Mouse (Mus musculus) forebrain, postnatal 0 days (tissue): Measurements from ENCODE around the gene Prune2. TPM values are rescaled to one million over a fixed set of nuclear protein-coding genes. Genes with fewer than 3 reads are reported as not detected.

Experiments used
- ATAC-seq: fragments of 200-750 bp; cut with Nextera tagmentation; 2 replicates; pipeline ENCODE4 v1.8.0; 2017; ENCODE audit warnings: mild to moderate bottlenecking, moderate library complexity
- DNase-seq: peaks from one replicate; pipeline ENCODE4 v3.0.0-alpha.2; 2015
- H3K27ac ChIP-seq: fragments of 300-500 bp; sonication (generic); 2 replicates; pipeline ENCODE4 v1.5.1; 2014; ENCODE audit warnings: low read depth, mild to moderate bottlenecking, antibody characterized with exemption, low read length, moderate library complexity, mixed read lengths
- H3K27me3 ChIP-seq: fragments of 300-500 bp; sonication (generic); 2 replicates; pipeline ENCODE4 v1.6.1; 2014; ENCODE audit warnings: mild to moderate bottlenecking, low read length, mixed read lengths; ENCODE audit not compliant: insufficient read depth
- H3K36me3 ChIP-seq: fragments of 300-500 bp; sonication (generic); 2 replicates; pipeline ENCODE4 v1.6.1; 2014; ENCODE audit warnings: mild to moderate bottlenecking, moderate library complexity; ENCODE audit not compliant: insufficient read depth
- H3K4me1 ChIP-seq: fragments of 300-500 bp; sonication (generic); 2 replicates; pipeline ENCODE4 v1.6.1; 2014; ENCODE audit warnings: antibody characterized with exemption; ENCODE audit not compliant: insufficient read depth
- H3K4me2 ChIP-seq: fragments of 300-500 bp; sonication (generic); 2 replicates; pipeline ENCODE4 v1.6.1; 2014; ENCODE audit warnings: low read depth, mild to moderate bottlenecking, moderate library complexity
- H3K4me3 ChIP-seq: fragments of 300-500 bp; sonication (generic); 2 replicates; pipeline ENCODE4 v1.5.1; 2014; ENCODE audit warnings: low read depth, low read length, mixed read lengths
- H3K9ac ChIP-seq: fragments of 300-500 bp; sonication (generic); 2 replicates; pipeline ENCODE4 v1.6.1; 2014; ENCODE audit warnings: mild to moderate bottlenecking
- H3K9me3 ChIP-seq: fragments of 300-500 bp; sonication (generic); 2 replicates; pipeline ENCODE4 v1.6.1; 2016; ENCODE audit warnings: low read length
- CTCF ChIP-seq: sonication (generic); IDR thresholded peaks from 2 replicates; pipeline ENCODE4 v1.5.1; 2016; ENCODE audit warnings: antibody characterized with exemption, control low read depth, low read depth
- WGBS: fragments of 180-500 bp; shearing (Covaris S2); extraction: QIAGEN DNeasy Blood & Tissue Kit; methylation state at CpG from one replicate; pipeline ENCODE4 v1.1.7; 2014; 5-methylcytosine and 5-hydroxymethylcytosine counted together
- polyA plus RNA-seq: library from polyadenylated mRNA; unstranded; fragments of >200 nt; fragmentation: Nextera tagmentation; extraction: Ambion mirVana; gene quantifications from 2 replicates; pipeline ENCODE4 v1.2.1, GENCODE M21; 2015
- total RNA-seq: library from RNA; depleted of rRNA; stranded (reverse); fragments of >200 nt; gene quantifications from 2 replicates; pipeline ENCODE4 v1.2.3, GENCODE M21; 2014

The Prune2 gene
- total and polyA plus RNA-seq, 2 experiments from 2014 or later = 7.2 to 13.1 TPM

- TF ChIP-seq CTCF = no peak
- ATAC-seq (no peak), DNase-seq (no peak)
- Histone ChIP-seq H3K4me2 (no peak overlapping the region), H3K4me3 (no peak overlapping the region), H3K36me3 (no peaks in the 10 kb centered on the region), H3K27me3 (no peaks in the 10 kb centered on the region), H3K27ac (no peak overlapping the region), H3K9me3 (no peaks in the 10 kb centered on the region), H3K9ac (no peak overlapping the region), H3K4me1 (no peaks in the 10 kb centered on the region)
- 88% methylated on average over 12 of the region's 12 CpGs for WGBS
Observed at GRCm38 (mm10) chr19:17140016-17140914, 184.3 kb downstream of the Prune2 start.

- Histone ChIP-seq H3K27me3 (no peaks in the 10 kb centered on the region), H3K36me3 (no peaks in the 10 kb centered on the region), H3K27ac (no peak overlapping the region), H3K4me1 (no peaks in the 10 kb centered on the region), H3K4me3 (no peak overlapping the region), H3K4me2 (no peak overlapping the region), H3K9ac (no peak overlapping the region), H3K9me3 (no peaks in the 10 kb centered on the region)
- ATAC-seq = no peak
- 100% methylated on average over 2 of the region's 2 CpGs for WGBS
- no peak for TF ChIP-seq CTCF
- DNase-seq = no peak
Observed at GRCm38 (mm10) chr19:17143245-17143644, 187.3 kb downstream of the Prune2 start.

DNA sequence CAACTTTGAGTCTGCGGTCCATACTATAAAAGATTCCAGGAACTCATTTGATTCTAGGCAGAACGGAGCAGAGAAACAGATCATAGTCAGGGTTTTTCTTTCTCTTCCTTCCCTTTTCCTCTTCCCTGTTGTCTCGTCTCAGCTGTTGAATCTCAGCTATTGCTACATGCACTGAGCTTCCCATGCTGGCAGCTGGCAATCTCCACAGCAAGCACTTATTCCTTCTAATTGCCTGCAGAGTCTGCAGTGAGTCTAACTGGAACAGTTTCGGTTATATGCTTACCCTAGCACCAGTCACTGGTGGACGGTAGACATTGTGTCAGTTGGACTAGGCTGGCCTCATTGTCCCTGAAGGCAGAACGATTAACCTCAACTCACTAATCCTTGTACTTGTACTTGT lies 188.3 kb downstream of the Prune2 start:
- H3K27me3 ChIP-seq = no peaks in the 10 kb centered on the region
- no peaks in the 10 kb centered on the region for H3K36me3 ChIP-seq
- H3K9me3 ChIP-seq = no peaks in the 10 kb centered on the region
- H3K9ac ChIP-seq = no peak overlapping the region
- H3K4me2 ChIP-seq = no peak overlapping the region
- no peaks in the 10 kb centered on the region for H3K4me1 ChIP-seq
- ATAC-seq (no peak), DNase-seq (no peak)
- no peak for TF ChIP-seq CTCF
- H3K4me3 ChIP-seq = no peak overlapping the region
- no peak overlapping the region for H3K27ac ChIP-seq
- 82% methylated on average over 6 of the region's 6 CpGs for WGBS

- Histone ChIP-seq H3K4me3 (no peak overlapping the region), H3K9ac (no peak overlapping the region), H3K36me3 (no peaks in the 10 kb centered on the region), H3K27ac (no peak overlapping the region), H3K9me3 (no peaks in the 10 kb centered on the region), H3K4me1 (no peaks in the 10 kb centered on the region), H3K4me2 (no peak overlapping the region), H3K27me3 (no peaks in the 10 kb centered on the region)
- WGBS = 85% methylated on average over 7 of the region's 7 CpGs
- ATAC-seq (no peak), DNase-seq (no peak)
- no peak for TF ChIP-seq CTCF
Observed at GRCm38 (mm10) chr19:17150064-17150463, 194.1 kb downstream of the Prune2 start.

DNA sequence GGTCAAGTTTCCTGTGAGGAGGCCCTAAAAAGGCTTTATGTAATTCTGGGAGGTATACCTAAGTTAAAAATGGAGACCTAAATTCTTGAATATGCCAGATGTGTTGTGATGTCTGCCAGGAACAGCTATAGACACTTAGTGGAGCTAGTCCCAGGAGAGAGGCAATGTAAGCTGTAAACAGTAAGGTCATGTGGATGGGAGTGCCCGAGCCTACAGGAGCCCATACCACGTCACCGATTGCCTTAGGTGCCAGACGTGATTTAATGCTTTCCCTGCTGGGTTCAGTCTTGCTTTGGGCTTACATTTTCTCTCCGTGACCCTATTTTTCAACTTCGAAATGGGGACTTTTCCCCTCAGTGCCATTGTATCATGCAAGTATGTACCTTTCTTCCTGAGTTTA lies 195.9 kb downstream of the Prune2 start:
- H3K27ac ChIP-seq = no peak overlapping the region
- H3K9ac ChIP-seq = no peak overlapping the region
- H3K4me1 ChIP-seq = no peaks in the 10 kb centered on the region
- TF ChIP-seq CTCF = no peak
- H3K9me3 ChIP-seq = no peaks in the 10 kb centered on the region
- H3K36me3 ChIP-seq = no peaks in the 10 kb centered on the region
- H3K27me3 ChIP-seq = no peaks in the 10 kb centered on the region
- WGBS = 92% methylated on average over 6 of the region's 6 CpGs
- no peak overlapping the region for H3K4me2 ChIP-seq
- no peak for ATAC-seq
- no peak for DNase-seq
- no peak overlapping the region for H3K4me3 ChIP-seq

- H3K4me2 ChIP-seq = no peak overlapping the region
- no peaks in the 10 kb centered on the region for H3K27me3 ChIP-seq
- ATAC-seq = no peak
- H3K4me3 ChIP-seq = no peak overlapping the region
- DNase-seq = no peak
- H3K36me3 ChIP-seq = no peaks in the 10 kb centered on the region
- H3K9me3 ChIP-seq = no peaks in the 10 kb centered on the region
- no peak for TF ChIP-seq CTCF
- WGBS = 88% methylated on average over 7 of the region's 7 CpGs
- H3K27ac ChIP-seq = no peak overlapping the region
- H3K4me1 ChIP-seq = no peaks in the 10 kb centered on the region
- no peak overlapping the region for H3K9ac ChIP-seq
Observed at GRCm38 (mm10) chr19:17152461-17152860, 196.5 kb downstream of the Prune2 start.

DNA sequence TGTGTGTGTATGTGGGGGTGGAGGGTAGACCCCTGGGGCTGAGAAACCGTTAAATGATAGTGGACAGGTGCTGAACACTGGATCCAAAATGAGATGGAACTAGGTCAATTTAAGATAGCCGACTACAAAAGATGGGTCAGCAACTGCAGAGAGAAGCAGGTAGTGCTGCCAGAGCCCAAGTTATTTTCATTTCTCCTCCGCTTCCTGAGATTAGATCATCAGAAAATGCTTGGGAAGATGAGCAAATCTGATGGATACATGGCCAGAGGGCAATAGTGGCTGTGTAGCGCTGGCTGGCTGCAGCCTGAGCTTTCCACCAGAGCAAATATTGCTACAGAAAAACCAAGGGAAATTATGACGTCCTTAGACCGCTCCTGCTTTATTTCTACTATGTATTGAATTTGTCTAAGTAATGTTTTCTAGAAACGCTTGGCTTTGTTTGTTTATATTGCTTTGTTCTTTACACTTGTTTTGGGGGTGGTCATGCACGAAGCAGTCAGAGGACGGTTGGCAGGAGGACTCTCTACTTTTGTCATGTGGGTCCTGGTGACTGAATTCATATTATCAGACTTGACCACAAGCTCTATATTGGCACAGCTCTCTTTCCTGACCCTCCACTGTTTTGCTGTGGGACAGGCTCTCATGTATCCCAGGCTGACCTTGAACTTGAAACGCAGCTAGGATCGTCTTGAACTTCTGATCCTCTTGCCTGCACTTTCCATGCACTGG lies 198.2 kb downstream of the Prune2 start:
- no peak for TF ChIP-seq CTCF
- Histone ChIP-seq H3K9me3 (no peaks in the 10 kb centered on the region), H3K4me3 (no peak overlapping the region), H3K9ac (no peak overlapping the region), H3K36me3 (no peaks in the 10 kb centered on the region), H3K4me2 (no peak overlapping the region), H3K27ac (no peak overlapping the region), H3K4me1 (no peaks in the 10 kb centered on the region), H3K27me3 (no peaks in the 10 kb centered on the region)
- ATAC-seq (no peak), DNase-seq (no peak)
- 81% methylated on average over 11 of the region's 11 CpGs for WGBS
